Mouse (Mus musculus): Measurements from ENCODE around the gene Sco2.

Gene Sco2

GRCm38 (mm10) chr15:89373762-89374248, at the start of gene Sco2:
Sco2 (minus strand) TSS chr15:89373846.
- DNase-seq (ENCODE audit: low spot score in 2 of 2), result peak; percentile 93 to 99

GRCm38 (mm10) chr15:89421938-89422337, 48.3 kb upstream of the Sco2 start:
- DNase-seq (ENCODE audit: low spot score in 2 of 2), result no peak

DNA sequence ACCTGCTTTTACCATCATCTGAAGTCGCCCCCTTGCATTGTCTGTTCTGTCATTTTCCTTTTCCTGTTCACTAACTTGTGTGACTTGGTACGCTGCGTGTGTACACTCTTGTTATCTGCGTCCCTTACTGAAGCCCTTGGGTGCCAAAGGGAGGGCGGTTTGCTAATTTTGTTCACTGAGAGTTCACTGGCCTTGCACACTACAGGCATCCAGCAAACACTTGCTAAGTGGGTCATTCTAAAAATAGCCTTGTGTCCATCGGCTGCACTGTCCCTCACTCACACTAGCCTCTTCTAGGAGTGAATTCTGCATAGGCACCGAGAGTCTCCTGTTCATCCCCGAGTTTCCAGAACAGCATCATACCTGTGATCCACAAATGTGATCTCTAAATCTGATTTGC, 41.6 kb upstream of the Sco2 start:
- DNase-seq (ENCODE audit: low spot score in 2 of 2), result no peak

- DNase-seq (ENCODE audit: low spot score in 2 of 2), result no peak
Observed at GRCm38 (mm10) chr15:89410118-89410517, 36.5 kb upstream of the Sco2 start, which contains the start of gene Syce3. Syce3 (minus strand) TSS chr15:89410503.

GRCm38 (mm10) chr15:89406691-89407090, 33.0 kb upstream of the Sco2 start:
- no peak for DNase-seq (ENCODE audit: low spot score in 2 of 2)

- DNase-seq (ENCODE audit: low spot score in 2 of 2), result no peak
Observed at GRCm38 (mm10) chr15:89404831-89405623, 31.4 kb upstream of the Sco2 start.

DNA sequence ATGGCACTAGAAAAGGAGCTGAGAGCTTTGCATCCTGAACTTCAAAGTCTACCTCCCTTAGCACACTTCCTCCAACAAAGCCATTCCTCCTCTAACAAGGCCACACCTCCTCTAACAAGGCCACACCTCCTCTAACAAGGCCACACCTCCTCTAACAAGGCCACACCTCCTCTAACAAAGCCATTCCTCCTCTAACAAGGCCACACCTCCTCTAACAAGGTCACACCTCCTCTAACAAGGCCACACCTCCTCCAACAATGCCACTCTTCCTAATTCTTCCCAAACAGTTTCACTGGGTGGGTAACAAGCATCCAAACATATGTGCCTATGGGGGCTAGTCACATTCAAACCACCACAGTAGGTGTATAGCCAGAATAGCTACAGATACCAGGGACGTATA, 28.8 kb upstream of the Sco2 start:
- DNase-seq (ENCODE audit: low spot score in 2 of 2), result no peak

- no peak for DNase-seq (ENCODE audit: low spot score in 2 of 2)
Observed at GRCm38 (mm10) chr15:89399716-89400115, 26.1 kb upstream of the Sco2 start.

DNA sequence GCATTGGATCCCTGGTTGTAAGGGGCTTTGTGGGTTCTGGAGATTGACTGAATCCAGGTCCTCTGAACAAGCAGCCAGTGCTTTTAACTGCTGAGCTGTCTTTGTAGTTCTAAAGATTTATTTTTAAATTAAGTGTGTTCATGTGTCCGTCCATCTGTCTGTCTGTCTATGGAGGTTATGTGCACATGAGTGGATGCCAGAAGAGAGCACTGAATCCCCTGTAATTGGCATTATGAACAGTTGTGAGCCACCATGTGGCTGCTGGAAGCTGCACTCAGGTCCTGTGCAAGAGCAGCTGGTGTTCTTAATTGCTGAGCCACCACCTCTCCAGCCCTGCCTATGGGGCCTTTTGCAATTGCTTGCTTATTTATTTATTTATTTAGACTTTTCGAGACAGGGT, 24.5 kb upstream of the Sco2 start:
- no peak for DNase-seq (ENCODE audit: low spot score in 2 of 2)

GRCm38 (mm10) chr15:89396883-89397282, 23.2 kb upstream of the Sco2 start:
- DNase-seq (ENCODE audit: low spot score in 2 of 2), result no peak

DNA sequence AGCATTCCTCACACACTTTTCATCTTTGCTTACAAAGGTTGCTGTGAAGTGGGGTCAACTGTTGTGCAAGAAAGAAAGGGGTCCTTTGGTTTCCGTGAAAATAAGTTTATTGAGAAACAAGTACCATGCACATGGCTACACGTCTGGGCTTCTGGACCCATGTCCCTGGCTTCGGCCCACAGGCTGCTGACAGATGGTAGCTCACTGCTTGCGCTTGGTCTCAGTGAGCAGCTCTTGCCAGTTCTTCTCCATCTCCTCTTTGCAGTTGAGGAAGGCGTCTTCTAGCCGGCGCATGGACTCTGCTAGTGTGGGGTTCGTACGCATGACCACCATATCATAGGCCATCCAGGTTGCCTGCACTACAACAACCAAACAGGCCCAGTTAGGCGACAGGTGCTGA, 16.4 kb upstream of the Sco2 start:
- no peak for DNase-seq (ENCODE audit: low spot score in 2 of 2)

DNA sequence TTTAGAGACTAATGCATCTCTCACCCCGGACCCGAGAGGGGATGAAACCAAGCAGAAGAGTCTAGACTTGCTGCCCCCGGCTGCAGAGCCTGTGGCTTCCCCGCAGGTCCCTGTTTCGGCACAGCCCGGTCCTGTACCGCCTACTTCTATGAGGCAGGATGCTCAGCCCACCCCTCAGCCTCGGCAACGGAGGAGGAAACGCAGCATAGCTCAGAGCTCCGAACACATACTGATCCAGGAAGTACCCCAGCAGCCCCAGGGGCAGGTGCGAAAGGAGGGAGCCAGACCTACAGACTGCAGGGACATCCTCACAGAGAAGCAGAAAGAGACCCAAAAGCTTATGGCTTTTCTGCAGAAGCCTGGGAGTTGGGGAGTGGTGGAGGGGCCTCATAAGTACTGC, 13.5 kb upstream of the Sco2 start:
- no peak for DNase-seq (ENCODE audit: low spot score in 2 of 2)

DNA sequence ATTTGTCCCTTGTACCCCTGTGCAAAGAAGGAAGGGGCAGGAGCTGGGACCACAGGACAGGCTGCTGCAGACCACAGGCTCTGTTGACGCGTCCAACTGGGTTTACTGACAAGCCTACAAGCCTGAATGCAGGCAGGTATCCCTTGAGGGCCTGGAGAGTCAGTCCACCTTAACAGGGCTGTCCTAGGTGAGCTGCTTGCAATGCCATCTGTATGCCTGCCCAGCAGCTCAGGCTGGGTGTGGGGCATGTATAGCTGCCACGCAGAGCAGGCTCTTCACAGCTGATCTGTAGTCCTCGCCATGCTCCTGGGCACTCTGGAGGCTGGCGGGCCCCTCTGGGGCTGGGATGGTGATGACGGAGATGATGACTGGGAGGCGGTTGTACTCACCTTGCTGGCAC, 11.0 kb upstream of the Sco2 start, which contains the start of gene Klhdc7b:
Gene Klhdc7b, plus strand, starts transcription at position 301 of the 400 bp plus-strand sequence.
- DNase-seq (ENCODE audit: low spot score in 2 of 2), result no peak

GRCm38 (mm10) chr15:89379429-89379828, 5.8 kb upstream of the Sco2 start:
- peak; percentile 75 to 83 for DNase-seq (ENCODE audit: low spot score in 2 of 2)

- DNase-seq (ENCODE audit: low spot score in 2 of 2), result peak; percentile 25 to 70
Observed at GRCm38 (mm10) chr15:89378831-89379401, 5.3 kb upstream of the Sco2 start, which contains the start of gene Odf3b. Odf3b (minus strand) TSS chr15:89379282.

DNA sequence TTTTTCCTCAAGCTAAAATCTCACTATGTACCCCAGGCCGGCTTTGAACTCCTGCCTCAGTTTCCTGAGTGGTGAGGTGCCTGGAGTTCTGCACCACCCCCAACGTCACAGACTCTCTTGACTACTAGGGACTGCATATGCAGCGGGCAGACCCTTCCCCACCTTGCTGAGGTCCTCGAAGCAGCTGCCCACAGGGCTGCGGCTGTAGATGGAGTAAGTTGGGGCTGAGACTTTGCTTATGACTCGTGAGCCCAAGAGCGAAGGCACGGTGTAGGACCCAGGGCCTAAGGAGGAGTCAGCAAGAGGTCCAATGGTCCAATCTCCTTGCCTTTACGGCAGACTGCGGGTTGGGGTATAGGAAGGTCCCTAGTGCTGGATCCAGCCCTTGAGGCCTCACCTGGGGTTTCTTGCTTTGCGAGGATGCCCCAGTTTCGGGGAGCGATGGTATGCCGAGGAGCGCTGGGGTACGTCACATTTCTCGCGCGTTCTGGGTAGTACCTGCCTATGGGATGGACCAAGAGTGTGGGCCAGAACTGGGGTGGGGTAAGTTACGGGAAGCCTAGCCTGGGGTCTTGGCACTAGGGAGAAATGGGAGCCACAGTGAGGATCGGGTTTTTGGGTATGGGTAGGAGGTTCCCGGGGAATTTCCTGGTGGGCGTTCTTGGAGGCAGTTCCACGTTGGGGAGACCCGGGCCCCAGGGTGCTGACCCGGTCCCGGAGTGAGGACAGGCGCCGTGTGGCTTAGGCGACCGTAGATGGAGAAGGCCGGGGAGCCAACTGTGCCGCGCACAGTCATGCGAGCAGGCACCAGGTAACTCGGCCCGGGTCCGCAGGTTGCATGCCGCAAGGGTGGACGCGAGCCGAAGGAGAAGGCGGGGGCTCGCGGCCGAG, 4.5 kb upstream of the Sco2 start:
- DNase-seq (ENCODE audit: low spot score in 2 of 2), result no peak

- no peak for DNase-seq (ENCODE audit: low spot score in 2 of 2)
Observed at GRCm38 (mm10) chr15:89377362-89377761, 3.7 kb upstream of the Sco2 start.

DNA sequence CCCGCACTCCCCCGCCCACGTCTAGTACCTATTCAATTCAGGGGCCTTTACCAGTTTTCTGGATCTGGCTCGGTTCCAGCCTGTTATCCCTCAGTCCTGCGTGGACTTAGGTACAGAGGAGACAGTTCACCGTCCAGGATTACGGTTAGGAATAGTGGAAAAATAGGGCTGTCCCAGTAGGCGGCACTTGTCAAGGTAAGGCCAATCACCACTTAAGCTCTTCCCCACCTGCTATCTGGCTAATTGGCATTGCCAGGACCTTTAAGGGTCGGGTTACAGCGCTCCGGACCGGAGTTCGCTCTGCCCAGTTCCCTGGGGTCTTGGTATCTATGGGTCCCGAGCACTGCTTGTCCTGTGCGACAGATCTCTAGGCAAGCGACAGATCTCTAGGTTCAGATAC, 3.3 kb upstream of the Sco2 start, which contains the start of gene Tymp:
Gene Tymp, minus strand, starts transcription at position 83 of the 400 bp plus-strand sequence.
- DNase-seq (ENCODE audit: low spot score in 2 of 2), result no peak

GRCm38 (mm10) chr15:89376040-89376439, 2.4 kb upstream of the Sco2 start:
- DNase-seq (ENCODE audit: low spot score in 2 of 2), result no peak

GRCm38 (mm10) chr15:89374801-89375534, 1.3 kb upstream of the Sco2 start:
- no peak for DNase-seq (ENCODE audit: low spot score in 2 of 2)

- peak in 1 of 2 experiments; percentile 57 for DNase-seq (ENCODE audit: low spot score in 2 of 2)
Observed at GRCm38 (mm10) chr15:89374340-89374739, 694 bp upstream of the Sco2 start.

Data from spleen, postnatal 4 days (tissue).